Mouse (Mus musculus): Measurements from ENCODE around the gene Ccdc70.

DNA sequence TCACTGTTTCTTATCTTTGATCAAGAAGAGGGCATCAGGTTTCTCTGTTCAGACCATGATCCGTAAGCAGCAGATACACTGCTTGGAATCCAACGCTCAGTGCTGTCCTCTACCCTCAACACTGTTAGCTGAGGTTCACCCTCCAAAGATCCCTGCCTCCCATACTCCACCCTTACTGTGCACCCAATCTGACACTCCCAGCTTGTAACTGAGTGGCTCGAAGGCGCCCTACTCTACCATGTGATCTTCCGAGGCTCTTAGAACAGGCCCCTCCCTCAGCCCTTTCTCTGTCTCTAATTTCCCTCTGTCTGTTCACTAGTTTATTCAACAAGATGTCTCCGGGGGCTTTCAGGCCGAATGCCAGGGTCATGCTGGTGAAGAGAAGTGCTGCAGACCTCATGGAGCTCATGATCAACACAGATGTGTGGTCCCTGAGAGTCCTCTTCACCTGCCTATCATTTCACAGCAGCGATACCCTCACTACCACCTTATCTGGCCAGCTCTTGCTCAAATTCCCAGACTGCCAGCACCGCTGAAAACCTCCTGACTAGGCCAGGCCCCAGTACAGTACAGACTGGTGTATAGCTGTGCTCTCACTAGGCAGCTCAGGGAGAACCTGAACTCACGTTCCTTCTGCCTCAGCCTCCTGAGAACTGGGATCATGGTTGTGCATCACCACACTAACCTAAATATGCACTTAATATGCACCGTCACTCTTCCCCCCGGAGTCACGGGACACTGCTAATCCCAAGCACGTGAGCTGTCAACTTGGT, 35.4 kb downstream of the Ccdc70 start:
- no peak for TF ChIP-seq CTCF (IDR thresholded peaks at IDR 0.05; ENCODE audit: low read depth, low read length)
- TF ChIP-seq EP300 (IDR thresholded peaks at IDR 0.05; ENCODE audit: insufficient read depth, low read depth, low read length), result no peak
- no peak for TF ChIP-seq POLR2A (IDR thresholded peaks at IDR 0.05; ENCODE audit: insufficient read depth, low read length)
